Mouse (Mus musculus): ENCODE results near the gene Camk1d.

DNA sequence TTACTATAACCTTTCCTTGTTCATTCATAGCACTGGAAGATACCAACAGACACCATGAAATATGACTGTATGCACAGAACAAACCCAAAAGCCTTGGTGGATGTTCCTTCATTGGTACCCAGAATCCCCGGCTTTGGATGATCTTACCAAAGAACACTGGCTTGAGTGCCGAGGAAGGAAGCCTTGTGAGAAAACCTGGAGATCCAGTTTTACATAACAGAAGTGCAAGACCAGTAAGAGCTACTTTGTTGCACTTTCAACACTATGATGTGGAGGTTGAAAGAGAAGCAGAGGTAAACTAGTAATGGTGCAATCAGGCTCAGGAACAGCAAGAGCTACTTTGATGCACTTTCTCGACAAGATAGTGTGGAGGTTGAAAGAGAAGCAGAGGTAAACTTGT, 234.4 kb downstream of the Camk1d start:
- TF ChIP-seq EP300 (IDR thresholded peaks at IDR 0.05; ENCODE audit: low read depth) (no peak), CTCF (IDR thresholded peaks at IDR 0.05; ENCODE audit: low read depth) (no peak)
